Mouse (Mus musculus) MEL (cell line): ENCODE results near the gene Gmds. TPM values are rescaled to one million over a fixed set of nuclear protein-coding genes. Genes with fewer than 3 reads are reported as not detected.
A peak's percentile ranks its signal among the peaks of the same experiment; 100 is the strongest.

Source experiments
- DNase-seq: peaks from one replicate; pipeline ENCODE4 v3.0.0; 2011; ENCODE audit warnings: low read depth, low spot score
- H3K27ac ChIP-seq: 2 replicates; pipeline ENCODE4 v1.5.1; 2012; ENCODE audit warnings: low read depth, mild to moderate bottlenecking, control low read depth, low read length, moderate library complexity; ENCODE audit not compliant: control insufficient read depth
- H3K27me3 ChIP-seq, 2 experiments: fragments of 150-350 bp in 1 of 2; sonication (generic) in 1 of 2; 2 replicates each; pipeline ENCODE4 v1.6.1; 2012; ENCODE audit warnings: low read length in 2 of 2, mild to moderate bottlenecking in 2 of 2, improper control_type of control experiment in 1 of 2, moderate library complexity in 1 of 2; ENCODE audit not compliant: insufficient read depth in 2 of 2, control insufficient read depth in 1 of 2
- H3K36me3 ChIP-seq, 2 experiments: 2 replicates each; pipeline ENCODE4 v1.6.1; 2012 to 2014; ENCODE audit warnings: low read length in 2 of 2, improper control_type of control experiment in 1 of 2, inconsistent platforms in 1 of 2, mild to moderate bottlenecking in 1 of 2; ENCODE audit not compliant: insufficient read depth in 2 of 2, control insufficient read depth in 1 of 2
- H3K4me1 ChIP-seq, 2 experiments: fragments of 150-350 bp in 1 of 2; sonication (generic) in 1 of 2; 2 replicates each; pipeline ENCODE4 v1.6.1; 2012; ENCODE audit warnings: low read length in 2 of 2, improper control_type of control experiment in 1 of 2, mild to moderate bottlenecking in 1 of 2; ENCODE audit not compliant: insufficient read depth in 2 of 2, control insufficient read depth in 1 of 2
- H3K4me3 ChIP-seq, 2 experiments: fragments of 150-350 bp in 1 of 2; sonication (generic) in 1 of 2; 2 replicates each; pipeline ENCODE4 v1.5.1; 2012; ENCODE audit warnings: low read depth in 2 of 2, low read length in 2 of 2, mild to moderate bottlenecking in 2 of 2, moderate library complexity in 2 of 2, control low read depth in 1 of 2, improper control_type of control experiment in 1 of 2; ENCODE audit not compliant: control insufficient read depth in 1 of 2, insufficient read depth in 1 of 2
- H3K79me2 ChIP-seq: 2 replicates; pipeline ENCODE4 v1.6.1; 2012; ENCODE audit warnings: mild to moderate bottlenecking, low read length, moderate library complexity; ENCODE audit not compliant: control insufficient read depth, poor library complexity, insufficient read depth
- H3K9ac ChIP-seq: 2 replicates; pipeline ENCODE4 v1.6.1; 2012; ENCODE audit warnings: low read depth, mild to moderate bottlenecking, control low read depth, low read length, moderate library complexity; ENCODE audit not compliant: control insufficient read depth, poor library complexity, severe bottlenecking
- H3K9me3 ChIP-seq: fragments of 150-350 bp; sonication (generic); replicated peaks from 2 replicates; pipeline ENCODE4 v1.6.1; 2012; ENCODE audit warnings: mild to moderate bottlenecking, low read length, improper control_type of control experiment, moderate library complexity; ENCODE audit not compliant: insufficient read depth
- E2F4 ChIP-seq: IDR thresholded peaks from 2 replicates; pipeline ENCODE4 v1.6.1; 2011; ENCODE audit warnings: low read depth, low read length, improper control_type of control experiment, borderline replicate concordance
- EP300 ChIP-seq, 2 experiments: IDR thresholded peaks; 2 replicates each; pipeline ENCODE4 v1.6.1; 2011; ENCODE audit warnings: improper control_type of control experiment in 2 of 2, low read length in 2 of 2, low read depth in 1 of 2, mild to moderate bottlenecking in 1 of 2
- GATA1 ChIP-seq: IDR thresholded peaks from 2 replicates; pipeline ENCODE4 v1.6.1; 2011; ENCODE audit warnings: low read depth, low read length, improper control_type of control experiment
- KAT2A ChIP-seq: conservative IDR thresholded peaks from 2 replicates; pipeline ENCODE4 v1.6.1; 2012; ENCODE audit warnings: low read depth, low read length, improper control_type of control experiment, inconsistent platforms
- RCOR1 ChIP-seq: IDR thresholded peaks from 2 replicates; pipeline ENCODE4 v1.6.1; 2012; ENCODE audit warnings: low read depth, mild to moderate bottlenecking, inconsistent platforms, low read length, improper control_type of control experiment
- TAL1 ChIP-seq: IDR thresholded peaks from 2 replicates; pipeline ENCODE4 v1.6.1; 2012; ENCODE audit warnings: mild to moderate bottlenecking, inconsistent platforms, low read length, moderate library complexity, mixed read lengths
- TCF12 ChIP-seq: IDR thresholded peaks from 2 replicates; pipeline ENCODE4 v1.6.1; 2014; ENCODE audit warnings: low read depth, mild to moderate bottlenecking, inconsistent platforms, low read length, improper control_type of control experiment, moderate library complexity
- USF2 ChIP-seq, 2 experiments: IDR thresholded peaks; 2 replicates each; pipeline ENCODE4 v1.6.1; 2011 to 2012; ENCODE audit warnings: improper control_type of control experiment in 2 of 2, low read length in 2 of 2, borderline replicate concordance in 1 of 2, inconsistent platforms in 1 of 2, low read depth in 1 of 2, mild to moderate bottlenecking in 1 of 2; ENCODE audit not compliant: insufficient read depth in 1 of 2
- ZNF384 ChIP-seq: IDR thresholded peaks from 2 replicates; pipeline ENCODE4 v1.6.1; 2012; ENCODE audit warnings: low read depth, mild to moderate bottlenecking, inconsistent platforms, low read length, improper control_type of control experiment
- polyA plus RNA-seq, 2 experiments: library from polyadenylated mRNA; stranded (reverse) in 1 of 2; unstranded in 1 of 2; fragments of >175 nt in 1 of 2; fragments of >200 nt in 1 of 2; gene quantifications; 2 replicates each; pipeline versions ENCODE4 v1.2.1 to v1.2.4; 2012; ENCODE audit warnings: low replicate concordance in 2 of 2, low read depth in 1 of 2; ENCODE audit not compliant: insufficient read length in 2 of 2, insufficient read depth in 1 of 2, missing spikeins in 1 of 2
- total RNA-seq: library from RNA; depleted of rRNA; stranded (reverse); fragments of 300-350 nt; gene quantifications from 2 replicates; pipeline ENCODE4 v1.2.3, GENCODE M21; 2012

The Gmds gene
- total and polyA plus RNA-seq, 3 experiments: 17.4 to 32.2 TPM; not detected in 1

GRCm38 (mm10) chr13:32113875-32114274 lies 224.7 kb downstream of the Gmds start:
- H3K36me3 ChIP-seq: peaks cover 0 to 3% of the 10 kb centered on the region in 2 experiments; a peak in 1 of 4 replicates
- TF ChIP-seq E2F4 (no peak), TCF12 (peak; percentile 65; the same call in 1 of the 2 replicates), RCOR1 (peak; percentile 54), TAL1 (peak; percentile 41), ZNF384 (peak; percentile 57; the same call in 1 of the 2 replicates), EP300 (IDR thresholded peaks at IDR 0.05; ENCODE audit: low read depth in 1 of 2, low read length in 2 of 2) (peak; percentile 51 to 66), GATA1 (peak; percentile 54), USF2 (IDR thresholded peaks at IDR 0.05; ENCODE audit: borderline replicate concordance in 1 of 2, insufficient read depth in 1 of 2, low read depth in 1 of 2, low read length in 2 of 2) (no peak)
- H3K4me1 ChIP-seq: peaks cover 2 to 3% of the 10 kb centered on the region in 2 experiments; a peak in 2 of 4 replicates
- no peaks in the 10 kb centered on the region for H3K27me3 ChIP-seq
- H3K9ac ChIP-seq: no peak overlapping the region
- H3K9me3 ChIP-seq: no peaks in the 10 kb centered on the region
- H3K79me2 ChIP-seq: no peaks in the 10 kb centered on the region
- no peak overlapping the region for H3K27ac ChIP-seq
- H3K4me3 ChIP-seq: no peak overlapping the region
- DNase-seq: peak; percentile 32

- no peak for DNase-seq
- Histone ChIP-seq H3K9ac (no peak overlapping the region), H3K27ac (no peak overlapping the region), H3K4me1 (peaks cover 0 to 2% of the 10 kb centered on the region in 2 experiments; a peak in 2 of 4 replicates), H3K27me3 (no peaks in the 10 kb centered on the region), H3K79me2 (no peaks in the 10 kb centered on the region), H3K36me3 (no peaks in the 10 kb centered on the region)
- TF ChIP-seq KAT2A: no peak
- TF ChIP-seq, all 39 proteins: peak for 0
- Histone ChIP-seq H3K4me3 (no peak overlapping the region), H3K9me3 (no peaks in the 10 kb centered on the region)
Measured at GRCm38 (mm10) chr13:32088303-32088977, 250.1 kb downstream of the Gmds start.

DNA sequence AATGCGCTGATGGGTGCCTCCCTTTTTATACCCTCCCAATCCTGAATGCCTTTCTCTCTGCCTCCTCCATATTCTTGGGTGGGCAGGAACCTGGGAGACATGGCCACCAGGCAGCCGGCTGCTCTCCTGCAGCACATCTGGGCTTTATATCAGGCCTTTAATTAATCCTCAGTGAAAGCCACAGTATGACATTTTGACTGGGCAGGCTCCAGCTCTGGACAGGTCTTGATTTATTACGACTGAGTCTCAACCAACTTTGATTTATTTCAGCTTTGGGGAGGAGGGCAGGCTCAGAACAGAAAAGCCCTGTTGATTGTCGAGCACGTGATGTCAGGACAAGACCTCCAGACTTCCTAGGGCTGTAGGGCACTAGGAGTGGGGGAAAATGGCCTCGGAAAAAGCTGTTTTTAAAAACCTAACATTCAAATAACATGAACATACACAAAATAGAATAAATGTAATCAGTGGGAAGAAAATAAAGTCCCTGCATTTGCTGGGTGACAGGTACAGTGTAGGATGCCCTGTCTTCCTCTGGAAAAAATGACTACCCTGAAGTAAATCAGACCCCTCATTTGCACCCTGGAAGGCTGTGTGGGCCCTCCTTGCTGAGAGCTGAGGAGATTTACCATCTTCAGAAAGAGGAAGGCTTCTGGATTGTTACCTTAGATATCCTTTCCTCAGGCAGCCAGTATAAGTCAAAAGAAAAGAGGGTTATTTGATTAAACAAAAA lies 257.9 kb downstream of the Gmds start:
- no peak overlapping the region for H3K9ac ChIP-seq
- no peaks in the 10 kb centered on the region for H3K9me3 ChIP-seq
- TF ChIP-seq KAT2A: no peak
- H3K4me1 ChIP-seq: no peaks in the 10 kb centered on the region
- H3K36me3 ChIP-seq: peaks cover 0 to 4% of the 10 kb centered on the region in 2 experiments; a peak in 1 of 4 replicates
- H3K4me3 ChIP-seq: no peak overlapping the region
- no peaks in the 10 kb centered on the region for H3K79me2 ChIP-seq
- H3K27ac ChIP-seq: no peak overlapping the region
- DNase-seq: no peak
- no peaks in the 10 kb centered on the region for H3K27me3 ChIP-seq
